Mouse (Mus musculus): ENCODE results near the gene Ddit4. TPM values are rescaled to one million over a fixed set of nuclear protein-coding genes. Genes with fewer than 3 reads are reported as not detected.

Ddit4 gene
- polyA plus RNA-seq, 1 experiment = 62.7 TPM

DNA sequence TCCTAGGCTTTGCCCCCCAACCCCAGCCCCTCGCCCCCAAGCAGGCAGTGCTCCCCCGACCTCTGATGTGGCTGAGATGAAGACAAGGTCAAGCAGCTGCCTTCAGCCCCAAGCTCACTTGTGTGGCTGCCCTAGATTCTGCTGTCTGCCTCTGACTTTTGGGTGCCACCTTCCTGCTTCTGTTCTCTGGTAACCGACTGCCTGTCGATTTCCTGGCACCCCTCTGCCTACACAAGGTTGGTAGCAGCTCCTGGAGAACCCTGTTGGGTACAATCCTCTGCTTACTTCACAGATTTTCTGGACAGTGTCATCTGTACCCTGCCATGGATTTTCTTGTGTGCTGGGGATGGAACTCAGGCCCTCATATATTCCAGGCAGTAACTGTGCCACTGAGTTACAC lies 29.7 kb upstream of the Ddit4 start:
- Histone ChIP-seq H3K27me3 (ENCODE audit: control insufficient read depth, insufficient read depth, insufficient read length) (no peaks in the 10 kb centered on the region), H3K36me3 (ENCODE audit: control insufficient read depth, insufficient read depth) (peaks cover 17% of the 10 kb centered on the region), H3K79me3 (ENCODE audit: low read depth) (no peaks in the 10 kb centered on the region), H3K4me3 (ENCODE audit: insufficient read depth, poor library complexity, severe bottlenecking) (no peak overlapping the region), H3K79me2 (ENCODE audit: control insufficient read depth, insufficient read depth) (no peaks in the 10 kb centered on the region), H3ac (ENCODE audit: control insufficient read depth, insufficient read length, low read depth) (no peak overlapping the region)
- TF ChIP-seq CEBPB (IDR thresholded peaks at IDR 0.05; ENCODE audit: low read depth) (no peak), FOSL1 (IDR thresholded peaks at IDR 0.05; ENCODE audit: insufficient read depth, low read length, poor library complexity, severe bottlenecking) (no peak)

- no peaks in the 10 kb centered on the region for H3K79me2 ChIP-seq (ENCODE audit: control insufficient read depth, insufficient read depth)
- H3K79me3 ChIP-seq (ENCODE audit: low read depth) = no peaks in the 10 kb centered on the region
- no peaks in the 10 kb centered on the region for H3K27me3 ChIP-seq (ENCODE audit: control insufficient read depth, insufficient read depth, insufficient read length)
- TF ChIP-seq MYOD1 (IDR thresholded peaks at IDR 0.05; ENCODE audit: control insufficient read depth, insufficient read length, low read depth) (no peak), FOSL1 (IDR thresholded peaks at IDR 0.05; ENCODE audit: insufficient read depth, low read length, poor library complexity, severe bottlenecking) (no peak)
- H3K36me3 ChIP-seq (ENCODE audit: control insufficient read depth, insufficient read depth) = peaks cover 13% of the 10 kb centered on the region
- H3ac ChIP-seq (ENCODE audit: control insufficient read depth, insufficient read length, low read depth) = no peak overlapping the region
- no peak overlapping the region for H3K4me3 ChIP-seq (ENCODE audit: insufficient read depth, poor library complexity, severe bottlenecking)
Observed at GRCm38 (mm10) chr10:59980815-59981244, 29.2 kb upstream of the Ddit4 start.

GRCm38 (mm10) chr10:59978873-59979743 lies 27.5 kb upstream of the Ddit4 start:
- TF ChIP-seq CTCF (IDR thresholded peaks at IDR 0.05; ENCODE audit: control insufficient read depth, insufficient read depth, insufficient read length) (no peak), MYOG (IDR thresholded peaks at IDR 0.05; ENCODE audit: control insufficient read depth, extremely low read depth, insufficient read length) (no peak), FOSL1 (IDR thresholded peaks at IDR 0.05; ENCODE audit: insufficient read depth, low read length, poor library complexity, severe bottlenecking) (no peak), CEBPB (IDR thresholded peaks at IDR 0.05; ENCODE audit: low read depth) (no peak), MYOD1 (IDR thresholded peaks at IDR 0.05; ENCODE audit: control insufficient read depth, insufficient read length, low read depth) (no peak), USF1 (IDR thresholded peaks at IDR 0.05; ENCODE audit: low read depth) (no peak), MAX (IDR thresholded peaks at IDR 0.05) (no peak)
- peaks cover 5% of the 10 kb centered on the region for H3K36me3 ChIP-seq (ENCODE audit: control insufficient read depth, insufficient read depth)

GRCm38 (mm10) chr10:59978401-59978800 lies 26.8 kb upstream of the Ddit4 start:
- Histone ChIP-seq H3K4me3 (ENCODE audit: insufficient read depth, poor library complexity, severe bottlenecking) (no peak overlapping the region), H3ac (ENCODE audit: control insufficient read depth, insufficient read length, low read depth) (no peak overlapping the region), H3K36me3 (ENCODE audit: control insufficient read depth, insufficient read depth) (no peaks in the 10 kb centered on the region), H3K27me3 (ENCODE audit: control insufficient read depth, insufficient read depth, insufficient read length) (no peaks in the 10 kb centered on the region), H3K79me2 (ENCODE audit: control insufficient read depth, insufficient read depth) (no peaks in the 10 kb centered on the region), H3K79me3 (ENCODE audit: low read depth) (no peaks in the 10 kb centered on the region)
- no peak for TF ChIP-seq USF1 (IDR thresholded peaks at IDR 0.05; ENCODE audit: low read depth)
- no peak for TF ChIP-seq CEBPB (IDR thresholded peaks at IDR 0.05; ENCODE audit: low read depth)
- no peak for TF ChIP-seq CTCF (IDR thresholded peaks at IDR 0.05; ENCODE audit: control insufficient read depth, insufficient read depth, insufficient read length)
- no peak for TF ChIP-seq MYOG (IDR thresholded peaks at IDR 0.05; ENCODE audit: control insufficient read depth, extremely low read depth, insufficient read length)
- TF ChIP-seq FOSL1 (IDR thresholded peaks at IDR 0.05; ENCODE audit: insufficient read depth, low read length, poor library complexity, severe bottlenecking) = no peak
- TF ChIP-seq MYOD1 (IDR thresholded peaks at IDR 0.05; ENCODE audit: control insufficient read depth, insufficient read length, low read depth) = no peak
- no peak for TF ChIP-seq MAX (IDR thresholded peaks at IDR 0.05)

More at GRCm38 (mm10) chr10:59978873-59979743, 27.5 kb upstream of the Ddit4 start:
- Histone ChIP-seq H3K79me3 (ENCODE audit: low read depth) (no peaks in the 10 kb centered on the region), H3K79me2 (ENCODE audit: control insufficient read depth, insufficient read depth) (no peaks in the 10 kb centered on the region), H3ac (ENCODE audit: control insufficient read depth, insufficient read length, low read depth) (no peak overlapping the region), H3K4me3 (ENCODE audit: insufficient read depth, poor library complexity, severe bottlenecking) (no peak overlapping the region), H3K27me3 (ENCODE audit: control insufficient read depth, insufficient read depth, insufficient read length) (no peaks in the 10 kb centered on the region)

- Histone ChIP-seq H3K79me3 (ENCODE audit: low read depth) (no peaks in the 10 kb centered on the region), H3K79me2 (ENCODE audit: control insufficient read depth, insufficient read depth) (no peaks in the 10 kb centered on the region), H3ac (ENCODE audit: control insufficient read depth, insufficient read length, low read depth) (no peak overlapping the region), H3K27me3 (ENCODE audit: control insufficient read depth, insufficient read depth, insufficient read length) (no peaks in the 10 kb centered on the region), H3K4me3 (ENCODE audit: insufficient read depth, poor library complexity, severe bottlenecking) (no peak overlapping the region), H3K36me3 (ENCODE audit: control insufficient read depth, insufficient read depth) (no peaks in the 10 kb centered on the region)
- TF ChIP-seq MYOD1 (IDR thresholded peaks at IDR 0.05; ENCODE audit: control insufficient read depth, insufficient read length, low read depth) (no peak), MAX (IDR thresholded peaks at IDR 0.05) (peak; percentile 76)
Observed at GRCm38 (mm10) chr10:59977715-59978343, 26.2 kb upstream of the Ddit4 start.

DNA sequence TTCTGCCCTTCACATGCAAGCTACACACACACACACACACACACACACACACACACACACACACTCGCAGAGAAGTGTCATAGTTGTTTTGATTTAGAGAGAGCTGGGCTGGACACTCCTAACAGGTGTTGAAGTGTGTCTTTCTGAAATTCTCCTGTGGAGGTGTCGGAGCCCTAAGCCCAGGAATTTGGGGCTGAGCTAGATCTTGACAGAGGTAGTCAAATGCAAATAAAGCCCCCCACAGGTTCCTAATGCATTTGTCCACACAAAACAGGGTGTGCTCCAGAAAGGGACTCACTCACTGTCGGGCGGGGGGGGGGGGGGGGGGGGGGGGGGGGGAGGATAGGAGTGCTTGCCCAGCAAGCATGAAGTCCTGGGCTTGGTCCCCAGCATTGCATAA lies 25.5 kb upstream of the Ddit4 start:
- no peaks in the 10 kb centered on the region for H3K79me3 ChIP-seq (ENCODE audit: low read depth)
- no peaks in the 10 kb centered on the region for H3K79me2 ChIP-seq (ENCODE audit: control insufficient read depth, insufficient read depth)
- H3K36me3 ChIP-seq (ENCODE audit: control insufficient read depth, insufficient read depth) = no peaks in the 10 kb centered on the region
- TF ChIP-seq CTCF (IDR thresholded peaks at IDR 0.05; ENCODE audit: control insufficient read depth, insufficient read depth, insufficient read length) = no peak
- no peak for TF ChIP-seq FOSL1 (IDR thresholded peaks at IDR 0.05; ENCODE audit: insufficient read depth, low read length, poor library complexity, severe bottlenecking)
- TF ChIP-seq MYOG (IDR thresholded peaks at IDR 0.05; ENCODE audit: control insufficient read depth, extremely low read depth, insufficient read length) = no peak
- TF ChIP-seq MAX (IDR thresholded peaks at IDR 0.05) = no peak
- TF ChIP-seq CEBPB (IDR thresholded peaks at IDR 0.05; ENCODE audit: low read depth) = no peak
- TF ChIP-seq USF1 (IDR thresholded peaks at IDR 0.05; ENCODE audit: low read depth) = no peak
- no peak for TF ChIP-seq MYOD1 (IDR thresholded peaks at IDR 0.05; ENCODE audit: control insufficient read depth, insufficient read length, low read depth)
- no peak overlapping the region for H3K4me3 ChIP-seq (ENCODE audit: insufficient read depth, poor library complexity, severe bottlenecking)
- H3K27me3 ChIP-seq (ENCODE audit: control insufficient read depth, insufficient read depth, insufficient read length) = no peaks in the 10 kb centered on the region
- no peak overlapping the region for H3ac ChIP-seq (ENCODE audit: control insufficient read depth, insufficient read length, low read depth)

All from C2C12 (cell line).